Mouse (Mus musculus) testis, adult 2 months (tissue): ENCODE results near the gene Wasl.

Experiments
- CTCF ChIP-seq: fragments of 200-500 bp; IDR thresholded peaks from 2 replicates; pipeline ENCODE4 v1.5.1; 2012; ENCODE audit warnings: low read depth, mild to moderate bottlenecking, inconsistent platforms, low read length, moderate library complexity; ENCODE audit not compliant: control insufficient read depth, insufficient read depth, insufficient replicate concordance
- POLR2A ChIP-seq: fragments of 200-500 bp; IDR thresholded peaks from 2 replicates; pipeline ENCODE4 v1.6.1; 2012; ENCODE audit warnings: low read depth, mild to moderate bottlenecking, inconsistent platforms, low read length, moderate library complexity; ENCODE audit not compliant: control insufficient read depth

DNA sequence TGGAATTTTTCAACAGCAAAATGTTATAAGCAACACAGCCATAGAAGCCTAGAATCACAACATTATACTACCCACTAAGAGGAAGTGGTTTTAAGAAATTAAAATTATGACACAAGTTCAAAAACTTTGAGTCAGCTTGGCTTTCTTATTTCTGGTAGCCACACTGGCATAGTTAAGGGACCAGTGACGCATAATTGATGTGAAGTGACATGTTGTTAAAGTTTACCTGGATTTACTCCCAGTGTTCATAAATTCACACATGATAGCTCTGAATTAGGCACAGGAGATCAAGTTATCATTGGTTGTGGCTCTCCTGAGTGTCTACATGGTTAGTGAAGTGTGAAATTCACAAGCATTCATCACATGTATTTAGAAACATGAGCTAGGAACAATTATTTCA is 99.9 kb downstream of the Wasl start:
- TF ChIP-seq POLR2A (no peak), CTCF (no peak)
